Mouse (Mus musculus) left cerebral cortex, postnatal 25 days (tissue): ENCODE measurements around the gene U2af1l4. TPM values are rescaled to one million over a fixed set of nuclear protein-coding genes. Genes with fewer than 3 reads are reported as not detected.

ENCODE experiments used
- DNase-seq, 2 experiments: peaks; one replicate each; pipeline ENCODE4 v3.0.0; 2022; ENCODE audit warnings: low spot score in 2 of 2, mixed read lengths in 1 of 2
- intact Hi-C: fragments of 180-260 bp; cut with DNase I; formaldehyde crosslinking; loops from one replicate; pipeline ENCODE4 v1.15.1; 2025
- total RNA-seq, 2 experiments: library from RNA; stranded (reverse); gene quantifications; 2 replicates each; pipeline ENCODE4 v1.2.3; 2021

The U2af1l4 gene
- total RNA-seq, 2 experiments from 2014 or later, result 57.2 to 69.2 TPM

- no peak for DNase-seq
- intact Hi-C loops, result loop anchor here (5.0 kb wide), 1 partner anchor 59 kb away; the partner anchor contains the start of gene Prodh2
These were observed 11.5 kb upstream of the U2af1l4 start for GRCm38 (mm10) chr7:30551445-30552101.

GRCm38 (mm10) chr7:30552102-30553020, 10.7 kb upstream of the U2af1l4 start, which contains the start of the genes Hspb6 and Proser3:
Gene Hspb6 (plus strand): TSS chr7:30552178.
Gene Proser3 (minus strand): TSS chr7:30552299.
- peak; percentile 97 to 99 for DNase-seq
- intact Hi-C loops, result loop anchor here (5.0 kb wide), 1 partner anchor 60 kb away; the partner anchor contains the start of gene Prodh2

GRCm38 (mm10) chr7:30553021-30553589, 10.0 kb upstream of the U2af1l4 start:
- intact Hi-C loops, result loop anchor here (5.0 kb wide), 1 partner anchor 61 kb away; the partner anchor contains the start of gene Prodh2
- DNase-seq, result peak in 1 of 2 experiments; percentile 50

- intact Hi-C loops, result loop anchor here (5.0 kb wide), 1 partner anchor 62 kb away; the partner anchor contains the start of gene Prodh2
- no peak for DNase-seq
These were observed 9.1 kb upstream of the U2af1l4 start for GRCm38 (mm10) chr7:30553810-30554584.

GRCm38 (mm10) chr7:30556894-30557536, 6.1 kb upstream of the U2af1l4 start:
- intact Hi-C loops, result no loop called here

GRCm38 (mm10) chr7:30557901-30558514, 5.1 kb upstream of the U2af1l4 start:
- DNase-seq, result peak in 1 of 2 experiments; percentile 40
- intact Hi-C loops, result loop anchor here (2.0 kb wide), 1 partner anchor 113 kb away; the partner anchor contains the start of gene Aplp1

More at GRCm38 (mm10) chr7:30556894-30557536, 6.1 kb upstream of the U2af1l4 start:
- DNase-seq, result no peak

GRCm38 (mm10) chr7:30558656-30559442, 4.3 kb upstream of the U2af1l4 start:
- peak in 1 of 2 experiments; percentile 39 for DNase-seq
- intact Hi-C loops, result loop anchor here (2.0 kb wide), 1 partner anchor 114 kb away; the partner anchor contains the start of gene Aplp1

GRCm38 (mm10) chr7:30559443-30559954, 3.6 kb upstream of the U2af1l4 start, which contains the start of gene Lin37:
Gene Lin37 (minus strand): TSS chr7:30559838.
- intact Hi-C loops, result loop anchor here (2.0 kb wide), 1 partner anchor 115 kb away; the partner anchor contains the start of gene Aplp1
- peak; percentile 98 to 100 for DNase-seq

GRCm38 (mm10) chr7:30560296-30560695, 2.8 kb upstream of the U2af1l4 start:
- intact Hi-C loops, result no loop called here
- DNase-seq, result no peak

GRCm38 (mm10) chr7:30562526-30563116, 480 bp upstream of the U2af1l4 start:
- intact Hi-C loops, result loop anchor here (1.0 kb wide), 1 partner anchor 26 kb away; the partner anchor contains the start of gene Kmt2b
- DNase-seq, result peak; percentile 52 to 63

GRCm38 (mm10) chr7:30563906-30564280, 792 bp downstream of the U2af1l4 start:
- DNase-seq, result no peak
- intact Hi-C loops, result loop anchor here (1.0 kb wide), 1 partner anchor 24 kb away; the partner anchor contains the start of gene Kmt2b

- DNase-seq, result no peak
- intact Hi-C loops, result no loop called here
These were observed 2.0 kb downstream of the U2af1l4 start, which contains the start of gene Igflr1 for GRCm38 (mm10) chr7:30564970-30565571. Gene Igflr1 (plus strand): TSS chr7:30565427.

- no peak for DNase-seq
- intact Hi-C loops, result no loop called here
These were observed 2.9 kb downstream of the U2af1l4 start for GRCm38 (mm10) chr7:30566033-30566432.

- intact Hi-C loops, result no loop called here
- DNase-seq, result no peak
These were observed 4.5 kb downstream of the U2af1l4 start for GRCm38 (mm10) chr7:30567555-30567954.

- intact Hi-C loops, result no loop called here
- no peak for DNase-seq
These were observed 9.3 kb downstream of the U2af1l4 start for GRCm38 (mm10) chr7:30572389-30572788.

- intact Hi-C loops, result no loop called here
- no peak for DNase-seq
These were observed 9.9 kb downstream of the U2af1l4 start for GRCm38 (mm10) chr7:30572969-30573368.
